Mouse (Mus musculus): ENCODE results near the gene Plekhg2.

Plekhg2 gene

GRCm38 (mm10) chr7:28367663-28368275 is 4.6 kb downstream of the Plekhg2 start:
- no peak for DNase-seq (ENCODE audit: low read depth, low spot score)

GRCm38 (mm10) chr7:28362441-28363060 is 9.8 kb downstream of the Plekhg2 start:
- no peak for DNase-seq (ENCODE audit: low read depth, low spot score)

- DNase-seq (ENCODE audit: low read depth, low spot score): no peak
Measured at GRCm38 (mm10) chr7:28361647-28362341, 10.6 kb downstream of the Plekhg2 start.

GRCm38 (mm10) chr7:28360291-28360690 is 12.1 kb downstream of the Plekhg2 start:
- no peak for DNase-seq (ENCODE audit: low read depth, low spot score)

DNA sequence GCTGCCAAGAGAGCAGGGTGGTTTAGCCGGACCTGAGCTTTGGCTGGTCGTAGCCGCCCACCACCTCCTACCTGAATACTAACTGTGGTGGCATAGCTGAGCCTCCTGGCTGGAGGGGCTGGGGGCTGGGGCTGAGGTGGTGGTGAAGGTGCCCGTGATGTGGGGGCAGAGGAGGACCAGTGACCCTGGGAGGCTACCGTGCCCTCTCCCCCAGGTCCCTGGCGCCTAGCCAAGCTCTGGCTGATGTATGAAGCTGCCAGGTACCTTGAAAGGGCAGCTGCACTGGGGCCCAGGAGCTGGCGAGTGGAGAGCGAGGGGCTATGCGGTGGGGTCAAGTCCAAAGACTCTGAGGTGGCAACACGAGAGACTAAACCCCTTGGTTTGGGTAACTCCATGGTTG is 12.5 kb downstream of the Plekhg2 start:
- no peak for DNase-seq (ENCODE audit: low read depth, low spot score)

DNA sequence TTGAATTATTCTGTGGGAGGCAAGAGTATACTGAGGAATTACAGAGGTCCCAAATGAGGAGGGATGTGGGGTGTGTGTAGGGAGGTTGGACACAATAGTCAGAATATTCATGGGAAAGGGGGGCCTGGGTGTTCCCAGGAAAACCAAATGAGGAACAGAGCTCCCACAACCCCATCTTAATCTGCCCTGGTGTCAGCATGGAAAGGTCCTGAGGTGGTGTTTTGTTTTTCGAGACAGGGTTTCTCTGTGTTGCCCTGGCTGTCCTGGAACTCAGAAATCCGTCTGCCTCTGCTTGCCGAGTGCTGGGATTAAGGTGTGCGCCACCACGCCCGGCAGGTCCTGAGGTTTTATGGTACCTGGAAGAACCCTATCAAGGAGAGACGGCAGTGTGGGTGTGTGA is 14.0 kb downstream of the Plekhg2 start:
- no peak for DNase-seq (ENCODE audit: low read depth, low spot score)

GRCm38 (mm10) chr7:28357984-28358383 is 14.4 kb downstream of the Plekhg2 start:
- no peak for DNase-seq (ENCODE audit: low read depth, low spot score)

DNA sequence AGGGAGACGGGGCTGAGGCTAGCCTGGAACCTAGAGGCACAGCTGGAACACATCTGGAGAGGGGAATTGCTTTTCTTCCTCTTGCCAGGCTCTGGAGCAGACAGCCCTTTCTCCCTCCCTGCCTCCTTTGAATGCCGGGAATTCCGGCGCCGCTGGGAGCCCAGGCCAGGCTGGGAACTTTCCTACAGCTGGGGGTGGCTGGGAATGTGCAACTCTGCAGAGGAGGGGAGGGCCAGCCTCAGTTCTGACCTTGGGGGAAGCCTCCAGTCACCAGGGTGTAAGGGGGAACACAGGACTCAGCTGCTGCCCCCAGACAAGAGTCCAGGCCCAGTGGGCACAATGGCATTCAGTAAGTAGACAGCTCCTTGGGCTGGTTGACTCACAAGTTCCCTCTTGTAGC is 15.4 kb downstream of the Plekhg2 start:
- DNase-seq (ENCODE audit: low read depth, low spot score): no peak

DNA sequence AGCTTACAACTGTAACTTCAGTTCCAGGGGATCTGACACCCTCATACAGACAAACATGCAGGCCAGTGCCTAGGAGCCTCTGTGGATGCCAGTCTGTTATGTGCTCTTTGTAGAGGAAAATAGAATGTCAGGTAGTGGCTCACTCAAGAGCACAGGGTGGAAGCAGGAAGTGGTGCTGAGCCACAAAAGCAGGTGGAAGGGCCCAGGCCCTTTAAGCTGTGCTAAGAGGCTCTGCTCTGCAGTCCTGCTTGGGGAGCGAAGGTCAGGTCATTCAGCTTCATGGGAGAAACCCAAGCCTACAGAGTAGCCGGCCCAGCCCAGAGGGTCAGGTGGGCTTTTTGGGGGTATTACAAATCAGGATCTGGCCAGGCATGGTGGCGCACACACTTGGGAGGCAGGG is 17.2 kb downstream of the Plekhg2 start:
- DNase-seq (ENCODE audit: low read depth, low spot score): no peak

- DNase-seq (ENCODE audit: low read depth, low spot score): no peak
Measured at GRCm38 (mm10) chr7:28354596-28354995, 17.8 kb downstream of the Plekhg2 start.

GRCm38 (mm10) chr7:28354113-28354581 is 18.3 kb downstream of the Plekhg2 start:
- no peak for DNase-seq (ENCODE audit: low read depth, low spot score)

GRCm38 (mm10) chr7:28353267-28353666 is 19.1 kb downstream of the Plekhg2 start:
- no peak for DNase-seq (ENCODE audit: low read depth, low spot score)

DNA sequence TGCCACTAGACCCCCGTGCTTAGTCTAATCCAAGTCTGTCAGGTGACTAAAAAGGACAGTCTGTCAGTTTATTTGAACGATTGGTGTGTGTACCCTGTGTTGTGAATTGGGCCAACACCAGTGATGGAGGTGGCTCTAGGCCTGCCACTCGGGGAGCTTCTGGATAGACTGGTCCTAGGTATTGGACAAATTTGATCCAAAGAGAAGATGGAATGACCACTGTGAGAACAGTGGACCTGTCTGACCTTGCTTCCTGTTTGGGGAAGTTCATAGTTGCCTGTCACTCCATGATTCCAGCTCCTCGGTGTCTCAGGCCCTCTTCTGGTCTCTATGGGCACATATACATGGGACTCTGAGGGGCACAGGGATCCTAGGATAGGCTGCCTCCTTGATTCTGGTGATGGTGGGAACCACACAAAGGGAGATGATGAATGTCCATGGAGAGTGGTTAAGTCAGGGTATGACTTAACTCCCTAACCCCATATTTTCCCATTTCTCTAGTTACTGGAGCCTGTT is 20.7 kb downstream of the Plekhg2 start:
- DNase-seq (ENCODE audit: low read depth, low spot score): no peak

DNA sequence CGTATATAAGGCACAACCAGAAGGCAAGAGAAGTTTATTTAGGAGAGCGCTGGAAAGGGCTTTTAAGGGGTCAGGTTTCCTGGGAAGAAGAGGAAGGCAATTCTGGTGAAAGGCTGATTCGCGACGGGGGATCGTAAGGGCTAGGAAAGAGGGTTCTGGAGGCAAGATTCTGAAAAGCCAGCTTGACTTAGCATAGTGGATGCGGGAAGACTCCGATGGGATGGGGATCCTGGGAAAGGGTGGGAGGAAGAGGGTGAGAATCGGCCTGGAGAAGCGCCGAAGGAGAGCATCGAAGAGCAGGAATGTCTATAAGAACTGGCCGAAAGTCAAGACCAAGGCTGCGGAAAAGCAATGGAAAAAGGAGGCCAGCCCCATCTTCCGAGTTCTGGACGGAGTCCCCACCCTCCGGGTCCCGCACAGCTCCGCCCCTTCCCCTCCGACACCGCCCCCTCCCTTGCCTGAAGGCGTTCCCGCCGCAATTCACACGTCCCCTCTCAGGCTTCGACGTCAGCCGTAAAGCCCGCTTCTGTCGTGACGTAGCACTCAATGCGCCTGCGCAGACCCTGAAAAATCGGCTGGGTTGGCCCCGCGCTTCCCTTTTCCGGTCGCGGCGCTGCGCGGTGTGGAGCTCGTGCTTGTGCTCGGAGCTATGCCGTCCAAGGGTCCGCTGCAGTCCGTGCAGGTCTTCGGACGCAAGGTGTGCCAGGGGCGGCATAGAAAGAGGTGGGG is 22.1 kb downstream of the Plekhg2 start, which contains the start of gene Rps16:
Gene Rps16 (plus strand): TSS at position 498 of the 729 bp plus-strand sequence.
- peak; percentile 96 for DNase-seq (ENCODE audit: low read depth, low spot score)

- DNase-seq (ENCODE audit: low read depth, low spot score): no peak
Measured at GRCm38 (mm10) chr7:28348601-28349000, 23.8 kb downstream of the Plekhg2 start.

DNA sequence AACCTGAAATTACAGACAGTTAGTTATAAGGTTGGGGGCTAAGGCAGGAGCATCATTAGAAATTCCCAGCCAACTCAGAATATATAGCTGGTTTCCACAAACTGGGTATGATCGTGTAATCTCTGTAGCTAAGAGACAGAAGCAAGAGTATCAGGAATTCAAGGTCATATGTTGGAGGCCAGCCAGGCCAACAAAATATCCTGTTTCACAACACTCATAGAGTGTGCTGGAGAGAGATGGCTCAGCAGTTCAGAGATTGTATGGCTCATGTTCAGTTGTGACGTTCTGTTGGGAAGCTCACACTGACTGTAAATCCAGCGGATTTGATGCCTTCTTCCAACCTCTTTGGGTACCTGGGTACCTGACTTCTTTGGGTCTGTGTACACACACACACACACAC is 24.7 kb downstream of the Plekhg2 start:
- DNase-seq (ENCODE audit: low read depth, low spot score): no peak

GRCm38 (mm10) chr7:28344637-28345036 is 27.8 kb downstream of the Plekhg2 start:
- peak; percentile 28 for DNase-seq (ENCODE audit: low read depth, low spot score)

DNA sequence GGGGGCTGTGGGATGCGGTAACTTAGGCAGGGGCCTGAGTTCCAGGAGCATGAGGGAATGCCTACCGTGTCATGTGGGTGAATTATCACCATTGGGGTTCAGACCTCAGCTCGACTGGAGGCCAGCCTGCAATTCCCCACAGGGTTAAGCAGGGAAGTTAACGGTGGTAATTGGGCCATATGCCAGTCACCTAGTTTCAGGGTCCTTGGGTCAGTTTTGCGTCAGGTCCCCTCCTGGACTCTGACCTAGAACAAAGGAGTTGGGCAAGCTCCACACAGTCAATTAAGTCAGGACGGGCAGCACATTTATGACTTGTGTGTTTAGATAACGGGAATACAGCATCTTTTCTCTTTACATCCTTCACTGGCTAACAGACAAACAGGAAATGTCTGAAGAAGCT is 31.0 kb downstream of the Plekhg2 start:
- no peak for DNase-seq (ENCODE audit: low read depth, low spot score)

DNA sequence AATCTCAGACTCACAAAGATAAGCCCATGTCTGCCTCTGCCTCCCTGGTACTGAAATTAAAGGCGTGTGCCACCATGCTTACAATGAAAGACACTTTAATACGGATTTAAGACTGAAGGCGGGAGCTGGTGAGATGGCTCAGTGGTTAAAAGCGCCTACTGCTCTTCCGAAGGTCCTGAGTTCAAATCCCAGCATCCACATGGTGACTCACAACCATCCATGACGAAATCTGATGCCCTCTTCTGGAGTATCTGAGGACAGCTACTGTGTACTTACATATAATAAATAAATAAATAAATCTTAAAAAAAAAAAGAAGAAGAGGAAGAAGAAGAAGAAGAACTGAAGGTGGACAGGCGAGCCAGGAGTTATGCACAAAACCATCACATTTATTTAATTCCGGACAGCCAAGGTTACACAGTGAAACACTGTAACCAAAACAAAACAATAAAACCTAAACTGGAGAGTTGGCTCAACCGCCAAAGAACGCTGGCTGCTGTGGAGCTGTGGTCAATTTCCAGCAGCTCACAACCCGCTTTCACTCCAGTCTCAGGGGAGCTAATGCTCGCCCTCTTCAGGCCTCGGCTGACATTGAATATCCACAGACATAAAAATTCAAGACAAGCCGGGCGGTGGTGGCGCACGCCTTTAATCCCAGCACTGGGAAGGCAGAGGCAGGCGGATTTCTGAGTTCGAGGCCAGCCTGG is 33.0 kb downstream of the Plekhg2 start:
- DNase-seq (ENCODE audit: low read depth, low spot score): no peak

- peak; percentile 96 for DNase-seq (ENCODE audit: low read depth, low spot score)
Measured at GRCm38 (mm10) chr7:28338108-28338998, 34.0 kb downstream of the Plekhg2 start, which contains the start of gene Supt5. Gene Supt5 (minus strand): TSS chr7:28338746.
